Mouse (Mus musculus) lung, embryonic 16.5 days (tissue): Measurements from ENCODE around the gene Myrfl. TPM values are rescaled to one million over a fixed set of nuclear protein-coding genes. Genes with fewer than 3 reads are reported as not detected.

Experiments
- ATAC-seq: fragments of 200-750 bp; cut with Nextera tagmentation; 2 replicates; pipeline ENCODE4 v1.8.0; 2017; ENCODE audit warnings: low read depth, mild to moderate bottlenecking, moderate library complexity
- H3K27ac ChIP-seq: fragments of 300-500 bp; sonication (generic); 2 replicates; pipeline ENCODE4 v1.5.1; 2014; ENCODE audit warnings: mild to moderate bottlenecking, control low read depth, low read length
- H3K27me3 ChIP-seq: fragments of 300-500 bp; sonication (generic); 2 replicates; pipeline ENCODE4 v1.6.1; 2014; ENCODE audit warnings: low read depth, low read length, mixed read lengths; ENCODE audit not compliant: control insufficient read depth, insufficient read depth
- H3K36me3 ChIP-seq: fragments of 300-500 bp; sonication (generic); 2 replicates; pipeline ENCODE4 v1.6.1; 2014; ENCODE audit warnings: low read length; ENCODE audit not compliant: control insufficient read depth, insufficient read depth
- H3K4me1 ChIP-seq: fragments of 300-500 bp; sonication (generic); replicated peaks from 2 replicates; pipeline ENCODE4 v1.6.1; 2014; ENCODE audit warnings: low read length, mixed read lengths; ENCODE audit not compliant: control insufficient read depth, insufficient read depth
- H3K4me2 ChIP-seq: fragments of 300-500 bp; sonication (generic); 2 replicates; pipeline ENCODE4 v1.6.1; 2014; ENCODE audit warnings: low read depth, low read length, control low read depth
- H3K4me3 ChIP-seq: fragments of 300-500 bp; sonication (generic); 2 replicates; pipeline ENCODE4 v1.5.1; 2014; ENCODE audit warnings: mild to moderate bottlenecking, low read length, control low read depth
- H3K9ac ChIP-seq: fragments of 300-500 bp; sonication (generic); 2 replicates; pipeline ENCODE4 v1.6.1; 2014; ENCODE audit warnings: low read length, control low read depth
- H3K9me3 ChIP-seq: fragments of 300-500 bp; sonication (generic); 2 replicates; pipeline ENCODE4 v1.6.1; 2016; ENCODE audit warnings: low read length; ENCODE audit not compliant: control insufficient read depth
- WGBS: fragments of 180-500 bp; shearing (Covaris S2); extraction: QIAGEN DNeasy Blood & Tissue Kit; methylation state at CpG from one replicate; pipeline ENCODE4 v1.1.7; 2014; 5-methylcytosine and 5-hydroxymethylcytosine counted together
- polyA plus RNA-seq: library from polyadenylated mRNA; unstranded; fragments of >200 nt; fragmentation: Nextera tagmentation; extraction: Ambion mirVana; gene quantifications from 2 replicates; pipeline ENCODE4 v1.2.1, GENCODE M21; 2015

Myrfl gene
- polyA plus RNA-seq, 1 experiment from 2014 or later = 0.08 TPM

- H3K9me3 ChIP-seq = no peaks in the 10 kb centered on the region
- no peak overlapping the region for H3K27ac ChIP-seq
- no peak overlapping the region for H3K4me2 ChIP-seq
- no peaks in the 10 kb centered on the region for H3K4me1 ChIP-seq
- WGBS = 63% methylated on average over 7 of the region's 7 CpGs
- peaks cover 2% of the 10 kb centered on the region; the same call in 1 of the 2 replicates for H3K36me3 ChIP-seq
- H3K27me3 ChIP-seq = no peaks in the 10 kb centered on the region
- no peak overlapping the region for H3K9ac ChIP-seq
- H3K4me3 ChIP-seq = no peak overlapping the region
- no peak for ATAC-seq
Observed at GRCm38 (mm10) chr10:116930506-116930905, 33.8 kb upstream of the Myrfl start.

GRCm38 (mm10) chr10:116928826-116929225 is 32.1 kb upstream of the Myrfl start:
- peaks cover 5% of the 10 kb centered on the region; the same call in 1 of the 2 replicates for H3K36me3 ChIP-seq

GRCm38 (mm10) chr10:116926428-116927113 is 29.9 kb upstream of the Myrfl start:
- H3K4me1 ChIP-seq = no peaks in the 10 kb centered on the region
- H3K4me2 ChIP-seq = no peak overlapping the region
- no peak overlapping the region for H3K9ac ChIP-seq
- no peaks in the 10 kb centered on the region for H3K9me3 ChIP-seq
- no peak for ATAC-seq
- H3K4me3 ChIP-seq = no peak overlapping the region
- peaks cover 6% of the 10 kb centered on the region; the same call in 1 of the 2 replicates for H3K36me3 ChIP-seq
- H3K27ac ChIP-seq = no peak overlapping the region
- no peaks in the 10 kb centered on the region for H3K27me3 ChIP-seq
- 81% methylated on average over 11 of the region's 11 CpGs for WGBS

More at GRCm38 (mm10) chr10:116928826-116929225, 32.1 kb upstream of the Myrfl start:
- Histone ChIP-seq H3K4me2 (no peak overlapping the region), H3K4me1 (no peaks in the 10 kb centered on the region), H3K27ac (no peak overlapping the region), H3K9me3 (no peaks in the 10 kb centered on the region), H3K27me3 (no peaks in the 10 kb centered on the region), H3K4me3 (no peak overlapping the region), H3K9ac (no peak overlapping the region)
- no peak for ATAC-seq
- WGBS = 88% methylated on average over 3 of the region's 3 CpGs

GRCm38 (mm10) chr10:116923651-116924495 is 27.2 kb upstream of the Myrfl start:
- Histone ChIP-seq H3K4me1 (no peaks in the 10 kb centered on the region), H3K27ac (no peak overlapping the region), H3K9me3 (no peaks in the 10 kb centered on the region), H3K4me3 (no peak overlapping the region), H3K27me3 (no peaks in the 10 kb centered on the region), H3K4me2 (no peak overlapping the region), H3K36me3 (peaks cover 6% of the 10 kb centered on the region; the same call in 1 of the 2 replicates), H3K9ac (no peak overlapping the region)
- 90% methylated on average over 19 of the region's 19 CpGs for WGBS
- no peak for ATAC-seq

GRCm38 (mm10) chr10:116922161-116922560 is 25.4 kb upstream of the Myrfl start:
- WGBS = 70% methylated on average over 15 of the region's 15 CpGs
- ATAC-seq = no peak

GRCm38 (mm10) chr10:116921416-116921815 is 24.7 kb upstream of the Myrfl start:
- no peaks in the 10 kb centered on the region for H3K27me3 ChIP-seq
- peaks cover 4% of the 10 kb centered on the region; the same call in 1 of the 2 replicates for H3K36me3 ChIP-seq
- no peak overlapping the region for H3K4me3 ChIP-seq
- H3K4me2 ChIP-seq = no peak overlapping the region
- no peaks in the 10 kb centered on the region for H3K4me1 ChIP-seq
- no peak overlapping the region for H3K9ac ChIP-seq
- H3K27ac ChIP-seq = no peak overlapping the region
- 85% methylated on average over 15 of the region's 15 CpGs for WGBS
- ATAC-seq = no peak
- H3K9me3 ChIP-seq = no peaks in the 10 kb centered on the region

More at GRCm38 (mm10) chr10:116922161-116922560, 25.4 kb upstream of the Myrfl start:
- Histone ChIP-seq H3K4me2 (no peak overlapping the region), H3K4me3 (no peak overlapping the region), H3K4me1 (no peaks in the 10 kb centered on the region), H3K9me3 (no peaks in the 10 kb centered on the region), H3K36me3 (peaks cover 4% of the 10 kb centered on the region; the same call in 1 of the 2 replicates), H3K27ac (no peak overlapping the region), H3K9ac (no peak overlapping the region), H3K27me3 (no peaks in the 10 kb centered on the region)

GRCm38 (mm10) chr10:116920641-116921040 is 23.9 kb upstream of the Myrfl start:
- H3K27ac ChIP-seq = no peak overlapping the region
- H3K27me3 ChIP-seq = no peaks in the 10 kb centered on the region
- H3K4me3 ChIP-seq = no peak overlapping the region
- no peak overlapping the region for H3K9ac ChIP-seq
- H3K4me1 ChIP-seq = no peaks in the 10 kb centered on the region
- ATAC-seq = no peak
- H3K4me2 ChIP-seq = no peak overlapping the region
- 88% methylated on average over 8 of the region's 8 CpGs for WGBS
- no peaks in the 10 kb centered on the region for H3K9me3 ChIP-seq
- peaks cover 4% of the 10 kb centered on the region; the same call in 1 of the 2 replicates for H3K36me3 ChIP-seq

- Histone ChIP-seq H3K4me2 (no peak overlapping the region), H3K36me3 (peaks cover 8% of the 10 kb centered on the region), H3K27ac (no peak overlapping the region), H3K4me3 (no peak overlapping the region), H3K27me3 (no peaks in the 10 kb centered on the region), H3K9ac (no peak overlapping the region), H3K4me1 (no peaks in the 10 kb centered on the region), H3K9me3 (no peaks in the 10 kb centered on the region)
- 85% methylated on average over 25 of the region's 25 CpGs for WGBS
- ATAC-seq = no peak
Observed at GRCm38 (mm10) chr10:116919368-116920317, 22.9 kb upstream of the Myrfl start.
